Comparison of ENCODE assay signal across 8 mouse cellular contexts in the genomic region with DNA sequence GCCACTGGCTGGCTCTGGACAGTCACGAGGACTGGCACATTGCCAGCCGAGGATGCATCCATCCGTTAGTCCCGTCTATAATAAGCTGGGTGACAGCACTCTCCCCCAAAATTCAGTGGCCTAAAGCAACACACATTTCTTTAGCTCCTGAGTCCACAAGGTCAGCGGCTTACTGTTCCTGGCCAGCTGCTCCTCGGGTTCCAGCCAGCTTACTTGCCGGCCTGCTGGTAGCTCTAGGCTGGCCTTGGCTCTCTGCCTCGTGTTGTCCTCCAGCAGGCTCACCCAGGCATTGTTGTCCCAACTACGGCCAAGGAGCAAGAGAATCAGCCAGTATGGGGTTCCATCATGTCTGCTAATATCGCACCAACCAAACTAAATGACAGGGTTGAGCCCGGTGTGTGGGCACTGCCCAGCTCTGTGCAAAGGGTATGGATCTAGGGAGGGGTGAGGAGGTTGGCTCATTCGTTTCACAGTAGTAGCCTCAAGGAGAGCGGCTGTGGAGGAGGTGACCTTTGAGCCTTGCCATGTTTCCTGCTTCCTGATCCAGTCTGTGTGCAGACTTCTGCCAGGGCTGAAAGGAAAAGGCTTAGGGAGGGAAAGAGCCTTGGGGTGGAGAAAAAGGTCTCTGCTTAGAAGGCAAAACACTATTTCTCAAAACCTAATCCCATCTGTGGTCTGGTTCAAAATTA.
DNase-seq lines count a peak whose midpoint lies in the region; ATAC-seq and TF ChIP-seq lines count a peak whose summit lies in the region.

No protein-coding gene starts in this region.

- H3K4me1 ChIP-seq in heart, embryonic 16.5 days (ENCODE audit: control insufficient read depth, insufficient read depth, low read length) = peaks cover 31% of the 10 kb centered on the region

- WGBS in heart, embryonic 16.5 days = 46% methylated on average over 13 of the region's 13 CpGs

- no peaks in the 10 kb centered on the region for H3K36me3 ChIP-seq in heart, embryonic 16.5 days (ENCODE audit: control insufficient read depth, insufficient read depth)

- no peak overlapping the region for H3K27ac ChIP-seq in left cerebral cortex, adult 2 months
- H3K27ac ChIP-seq in heart, embryonic 16.5 days (ENCODE audit: low read length) = peak overlapping the region; percentile 37; the same call in 1 of the 2 replicates

- TF ChIP-seq CTCF in left cerebral cortex, adult 2 months (IDR thresholded peaks at IDR 0.05) = no peak

- no peak overlapping the region for H3K4me3 ChIP-seq in left cerebral cortex, adult 2 months
- no peak overlapping the region for H3K4me3 ChIP-seq in heart, embryonic 16.5 days (ENCODE audit: low read length)

- H3K4me2 ChIP-seq in heart, embryonic 16.5 days (ENCODE audit: low read depth, low read length) = no peak overlapping the region

- H3K27me3 ChIP-seq in heart, embryonic 16.5 days (ENCODE audit: control insufficient read depth, insufficient read depth, low read length) = no peaks in the 10 kb centered on the region

- H3K9ac ChIP-seq in heart, embryonic 16.5 days (ENCODE audit: low read length) = no peak overlapping the region

- DNase-seq in left cerebral cortex, adult 18-20 months (ENCODE audit: low spot score in 2 of 2) = peak; percentile 25 to 29
- no peak for DNase-seq in left cerebral cortex, adult 2 months (ENCODE audit: extremely low spot score in 1 of 2, low spot score in 2 of 2)
- peak; percentile 78 for DNase-seq in adrenal gland, postnatal 25 days
- DNase-seq in kidney, postnatal 4 days = peak; percentile 35 to 58
- no peak for DNase-seq in spleen, postnatal 14 days (ENCODE audit: low spot score in 2 of 2)
- DNase-seq in spleen, postnatal 36 days (ENCODE audit: low spot score in 2 of 2) = no peak
- DNase-seq in thymus, postnatal 10 days (ENCODE audit: low spot score in 2 of 2) = no peak

- H3K9me3 ChIP-seq in heart, embryonic 16.5 days (replicated peaks; ENCODE audit: control insufficient read depth, low read length) = no peaks in the 10 kb centered on the region

- no peak for ATAC-seq in heart, embryonic 16.5 days (replicated peaks; ENCODE audit: extremely low read depth, insufficient read depth, low FRiP score)

- intact Hi-C loops in left cerebral cortex, adult 2 months (cut with DNase I) = no loop called here

Comparison
In these comparisons a context has a peak if more than half of its experiments do, and no peak if none do; other contexts are left out.
1. DNase-seq: peak in left cerebral cortex, adult 18-20 months (2 of 2), adrenal gland, postnatal 25 days (single experiment) and kidney, postnatal 4 days (2 of 2); none in left cerebral cortex, adult 2 months (0 of 2), spleen, postnatal 14 days (0 of 2), spleen, postnatal 36 days (0 of 2) and thymus, postnatal 10 days (0 of 2).